ENCODE assay signal across 22 mouse cellular contexts in genomic region chr9:71638198-71638597, GRCm38 (mm10). TPM values are rescaled to one million over a fixed set of nuclear protein-coding genes. Genes with fewer than 3 reads are reported as not detected.
DNase-seq lines count a peak whose midpoint lies in the region; ATAC-seq and TF ChIP-seq lines count a peak whose summit lies in the region.
"Had no signal": no experiment of that assay in that cellular context is flagged by ENCODE, and none has a peak within 500 bp of the region (broad histone marks: within the 10 kb centered on the region; RNA-seq: fewer than 3 reads in every experiment).

No protein-coding gene starts in this region.

- TF ChIP-seq CTCF in kidney, adult 2 months (conservative IDR thresholded peaks at IDR 0.05; ENCODE audit: insufficient read depth, insufficient read length, low read depth, low read length), result no peak

- H3K27ac ChIP-seq in kidney, adult 2 months (ENCODE audit: insufficient read depth, low read depth, low read length), result peak overlapping the region; percentile 97
- no peak overlapping the region for H3K27ac ChIP-seq in stomach, embryonic 16.5 days (ENCODE audit: low read length)
- H3K27ac ChIP-seq in midbrain, embryonic 11.5 days (ENCODE audit: low read depth, low read length), result no peak overlapping the region
- H3K27ac ChIP-seq: forebrain, embryonic 10.5 days; forebrain, embryonic 13.5 days; heart, adult 2 months; heart, embryonic 10.5 days; heart, embryonic 13.5 days; hindbrain, embryonic 14.5 days; hindbrain, postnatal 0 days had no signal

- no peak for TF ChIP-seq POLR2A in kidney, adult 2 months (IDR thresholded peaks at IDR 0.05; ENCODE audit: low read depth, low read length)

- peaks cover 7% of the 10 kb centered on the region; the same call in 1 of the 2 replicates for H3K36me3 ChIP-seq in kidney, adult 2 months (ENCODE audit: control insufficient read depth, insufficient read depth, low read length)
- no peaks in the 10 kb centered on the region for H3K36me3 ChIP-seq in stomach, embryonic 16.5 days (ENCODE audit: control insufficient read depth, insufficient read depth, low read length)
- H3K36me3 ChIP-seq in midbrain, embryonic 11.5 days (ENCODE audit: control insufficient read depth, insufficient read depth, low read length), result no peaks in the 10 kb centered on the region

- no peaks in the 10 kb centered on the region for H3K9me3 ChIP-seq in stomach, embryonic 16.5 days (replicated peaks; ENCODE audit: control insufficient read depth, low read length)
- peaks cover 3% of the 10 kb centered on the region; the same call in 1 of the 2 replicates for H3K9me3 ChIP-seq in midbrain, embryonic 11.5 days (ENCODE audit: control insufficient read depth, low read length)

- H3K4me3 ChIP-seq in kidney, adult 2 months (ENCODE audit: insufficient read depth, low read depth, low read length), result no peak overlapping the region
- H3K4me3 ChIP-seq in stomach, embryonic 16.5 days (replicated peaks; ENCODE audit: low read length), result no peak overlapping the region
- no peak overlapping the region for H3K4me3 ChIP-seq in midbrain, embryonic 11.5 days (ENCODE audit: low read depth, low read length)
- H3K4me3 ChIP-seq: forebrain, embryonic 10.5 days; forebrain, embryonic 13.5 days; heart, adult 2 months; heart, embryonic 10.5 days; heart, embryonic 13.5 days had no signal

- H3K27me3 ChIP-seq in kidney, adult 2 months (replicated peaks; ENCODE audit: control insufficient read depth, insufficient read depth, low read length), result no peaks in the 10 kb centered on the region
- no peaks in the 10 kb centered on the region for H3K27me3 ChIP-seq in stomach, embryonic 16.5 days (ENCODE audit: control insufficient read depth, insufficient read depth, low read length)
- H3K27me3 ChIP-seq in midbrain, embryonic 11.5 days (ENCODE audit: control insufficient read depth, insufficient read depth, low read length), result no peaks in the 10 kb centered on the region
- H3K27me3 ChIP-seq: forebrain, embryonic 13.5 days; heart, embryonic 13.5 days had no signal

- peaks cover 34% of the 10 kb centered on the region for H3K4me1 ChIP-seq in kidney, adult 2 months (ENCODE audit: control insufficient read depth, insufficient read depth, low read length)
- H3K4me1 ChIP-seq in stomach, embryonic 16.5 days (ENCODE audit: control insufficient read depth, insufficient read depth, low read length), result no peaks in the 10 kb centered on the region
- 0 out of 2 replicates have a peak, but pooled peaks cover 3% of the 10 kb centered on the region for H3K4me1 ChIP-seq in midbrain, embryonic 11.5 days (ENCODE audit: control insufficient read depth, insufficient read depth, low read length)

- DNase-seq in kidney, adult 2 months, result no peak
- no peak for DNase-seq in kidney, postnatal 4 days
- DNase-seq in testis, postnatal 10 days (ENCODE audit: low spot score), result peak; percentile 60
- no peak for DNase-seq in cerebellum, postnatal 14 days
- DNase-seq in midbrain, embryonic 11.5 days (ENCODE audit: low spot score, missing footprints), result no peak
- DNase-seq: adrenal gland, postnatal 14 days; cerebellum, adult 11-12 months; cerebellum, adult 8-10 months; cerebellum, postnatal 10 days; gastrocnemius, postnatal 10 days; gastrocnemius, postnatal 36 days; heart, adult 2 months; heart, postnatal 14 days; heart, postnatal 4 days had no signal

- 70% methylated on average over 11 of the region's 11 CpGs for WGBS in kidney, adult 2 months
- 54% methylated on average over 11 of the region's 11 CpGs for WGBS in stomach, embryonic 16.5 days
- WGBS in midbrain, embryonic 11.5 days, result 76% methylated on average over 11 of the region's 11 CpGs

- 0 out of 2 replicates have a peak overlapping the region, but pooled peaks have one; percentile 14 for H3K9ac ChIP-seq in stomach, embryonic 16.5 days (ENCODE audit: low read length)
- H3K9ac ChIP-seq in midbrain, embryonic 11.5 days (ENCODE audit: low read length), result no peak overlapping the region
- H3K9ac ChIP-seq: forebrain, embryonic 13.5 days; heart, embryonic 13.5 days; hindbrain, embryonic 14.5 days had no signal

- ATAC-seq in stomach, embryonic 16.5 days (ENCODE audit: insufficient read depth, low FRiP score), result no peak
- no peak for ATAC-seq in midbrain, embryonic 11.5 days (ENCODE audit: low FRiP score)
- ATAC-seq: forebrain, embryonic 13.5 days; forebrain, embryonic 16.5 days; hindbrain, postnatal 0 days had no signal

- H3K4me2 ChIP-seq in stomach, embryonic 16.5 days (ENCODE audit: low read depth, low read length), result no peak overlapping the region
- H3K4me2 ChIP-seq in midbrain, embryonic 11.5 days, result no peak overlapping the region
- H3K4me2 ChIP-seq: forebrain, embryonic 13.5 days; heart, embryonic 13.5 days; hindbrain, embryonic 14.5 days had no signal

RNA-seq across cellular contexts. Expression of gene Myzap, which starts 46.0 kb away (rescaled TPM):
- polyA plus RNA-seq in kidney, adult 2 months (2012; rRNA removed), result 3.6 and 4.1 TPM in 2 replicates
- 16.4 and 19.6 TPM in 2 replicates for polyA plus RNA-seq in stomach, embryonic 16.5 days (2015; fragmentation: Nextera tagmentation; extraction: Ambion mirVana)
- polyA plus RNA-seq in midbrain, embryonic 11.5 days (2014; fragmentation: Nextera tagmentation; extraction: Ambion mirVana), result 4.5 and 6.9 TPM in 2 replicates
